Mouse (Mus musculus): ENCODE results near the gene Tbx15.

GRCm38 (mm10) chr3:99251271-99252165, 11.3 kb downstream of the Tbx15 start:
- TF ChIP-seq CTCF (IDR thresholded peaks at IDR 0.05; ENCODE audit: extremely low read depth, insufficient read length, insufficient replicate concordance, low read depth, low read length) (no peak), POLR2A (IDR thresholded peaks at IDR 0.05; ENCODE audit: low read depth, low read length) (no peak)

Measured in small intestine, adult 2 months (tissue).